Mouse (Mus musculus): ENCODE measurements around the gene Mrps27. TPM values are rescaled to one million over a fixed set of nuclear protein-coding genes. Genes with fewer than 3 reads are reported as not detected.

Gene Mrps27
- polyA plus RNA-seq, 1 experiment from 2014 or later = 52.6 TPM

DNA sequence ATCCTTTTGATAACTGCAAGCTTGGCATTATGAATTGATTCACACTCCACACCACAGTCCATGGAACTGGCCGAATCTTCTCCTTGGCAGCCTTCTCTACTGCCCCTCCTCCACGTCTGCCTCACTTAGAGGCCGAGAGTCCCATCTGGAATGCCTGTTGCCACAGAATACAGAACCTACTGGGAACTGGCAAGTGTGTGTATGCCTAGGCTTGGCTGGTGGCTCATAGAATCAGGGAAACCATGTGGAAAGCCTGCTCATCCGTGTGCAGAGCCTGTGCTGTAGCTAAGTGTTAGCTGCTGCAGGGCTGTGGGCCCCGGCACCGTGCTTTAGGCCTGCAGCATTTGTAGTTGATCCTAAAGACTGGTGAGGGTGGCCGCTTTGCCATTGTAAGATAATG, 52.6 kb downstream of the Mrps27 start:
- Histone ChIP-seq H3K4me1 (peaks cover 38% of the 10 kb centered on the region), H3K4me3 (replicated peaks) (no peak overlapping the region), H3K9ac (no peak overlapping the region), H3K27ac (peak overlapping the region; percentile 37), H3K36me3 (replicated peaks) (0 out of 2 replicates have a peak, but pooled peaks cover 3% of the 10 kb centered on the region), H3K4me2 (0 out of 2 replicates have a peak overlapping the region, but pooled peaks have one; percentile 0), H3K27me3 (no peaks in the 10 kb centered on the region), H3K9me3 (no peaks in the 10 kb centered on the region)
- peak; percentile 91 for ATAC-seq (ENCODE audit: low FRiP score)
- 38% methylated on average over 7 of the region's 7 CpGs for WGBS

DNA sequence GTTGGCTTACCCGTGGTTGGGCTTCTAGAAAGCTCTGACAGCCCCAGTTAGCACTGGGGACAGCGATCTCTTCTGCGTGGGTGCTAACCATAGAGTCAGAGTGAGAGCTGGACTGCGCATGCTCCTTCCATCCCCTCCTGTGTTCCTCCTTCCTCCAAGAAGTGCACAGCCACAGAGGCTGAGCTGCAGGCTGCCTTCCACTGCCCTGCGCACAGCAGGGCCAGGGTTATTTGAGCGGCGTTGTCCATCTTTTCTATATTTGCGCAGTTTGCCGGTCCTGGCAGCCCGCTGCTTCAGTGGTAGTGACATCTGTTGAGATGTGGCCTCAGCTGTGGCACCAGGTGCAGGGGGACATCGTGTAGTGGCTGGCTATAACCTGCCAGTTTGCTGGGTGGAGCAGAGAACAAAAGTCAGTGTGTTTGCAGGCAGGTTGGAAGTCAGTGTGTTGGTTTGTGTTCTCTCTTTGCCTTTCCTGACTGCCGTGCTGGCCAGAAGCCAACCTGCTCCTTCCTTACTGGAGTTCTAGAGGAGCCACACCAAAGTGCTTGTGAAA, 53.6 kb downstream of the Mrps27 start:
- Histone ChIP-seq H3K4me1 (peaks cover 38% of the 10 kb centered on the region), H3K27ac (peak overlapping the region; percentile 37; the same call in 1 of the 2 replicates), H3K4me2 (no peak overlapping the region), H3K9ac (no peak overlapping the region; the same call in 1 of the 2 replicates), H3K27me3 (no peaks in the 10 kb centered on the region), H3K4me3 (replicated peaks) (no peak overlapping the region), H3K9me3 (no peaks in the 10 kb centered on the region), H3K36me3 (replicated peaks) (0 out of 2 replicates have a peak, but pooled peaks cover 3% of the 10 kb centered on the region)
- no peak for ATAC-seq (ENCODE audit: low FRiP score)
- 84% methylated on average over 12 of the region's 12 CpGs for WGBS

DNA sequence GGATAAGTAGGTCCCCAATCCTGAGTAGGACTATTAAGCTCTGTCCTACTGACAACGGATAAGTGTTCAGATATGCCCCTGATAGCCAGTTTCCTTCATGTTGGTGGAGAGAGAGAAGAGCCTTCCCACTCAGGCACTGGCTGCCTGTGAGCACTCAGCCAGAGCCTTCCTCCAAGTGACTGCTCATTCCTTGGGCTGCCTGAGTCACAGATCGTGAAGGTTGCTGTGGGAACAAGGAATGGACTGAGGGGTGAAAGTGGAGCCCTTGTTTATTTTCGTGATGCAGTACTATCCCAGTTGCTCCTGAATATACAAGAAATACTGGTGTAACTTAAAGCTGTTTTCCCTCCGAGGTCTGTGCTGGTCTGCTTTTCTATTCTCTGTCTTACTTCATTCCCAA, 54.8 kb downstream of the Mrps27 start:
- WGBS = 82% methylated on average over 4 of the region's 4 CpGs
- no peaks in the 10 kb centered on the region for H3K9me3 ChIP-seq
- 0 out of 2 replicates have a peak, but pooled peaks cover 3% of the 10 kb centered on the region for H3K36me3 ChIP-seq (replicated peaks)
- H3K27me3 ChIP-seq = no peaks in the 10 kb centered on the region
- no peak overlapping the region for H3K4me2 ChIP-seq
- ATAC-seq (ENCODE audit: low FRiP score) = no peak
- H3K4me3 ChIP-seq (replicated peaks) = no peak overlapping the region
- H3K27ac ChIP-seq = no peak overlapping the region
- H3K4me1 ChIP-seq = peaks cover 38% of the 10 kb centered on the region
- no peak overlapping the region for H3K9ac ChIP-seq

DNA sequence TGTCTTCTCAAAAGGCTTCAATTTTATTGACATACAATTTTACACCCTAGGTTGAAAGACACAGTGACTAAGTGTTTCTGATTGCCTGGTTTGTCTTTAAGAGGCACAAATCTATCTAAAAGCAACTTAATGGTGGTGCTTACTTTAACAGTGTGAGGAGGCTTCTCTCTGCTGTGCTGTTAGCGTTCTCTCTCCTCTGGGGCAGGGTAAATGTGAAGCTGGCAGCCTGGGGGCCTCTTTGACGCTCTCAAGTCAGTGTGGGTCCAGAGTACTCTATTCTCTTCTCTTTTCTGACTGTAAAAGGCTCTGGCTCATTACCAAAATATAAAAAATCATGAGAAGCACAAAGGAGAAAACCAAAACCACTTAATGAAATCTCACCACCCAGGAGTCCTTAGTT, 64.6 kb downstream of the Mrps27 start:
- no peak for ATAC-seq (ENCODE audit: low FRiP score)

DNA sequence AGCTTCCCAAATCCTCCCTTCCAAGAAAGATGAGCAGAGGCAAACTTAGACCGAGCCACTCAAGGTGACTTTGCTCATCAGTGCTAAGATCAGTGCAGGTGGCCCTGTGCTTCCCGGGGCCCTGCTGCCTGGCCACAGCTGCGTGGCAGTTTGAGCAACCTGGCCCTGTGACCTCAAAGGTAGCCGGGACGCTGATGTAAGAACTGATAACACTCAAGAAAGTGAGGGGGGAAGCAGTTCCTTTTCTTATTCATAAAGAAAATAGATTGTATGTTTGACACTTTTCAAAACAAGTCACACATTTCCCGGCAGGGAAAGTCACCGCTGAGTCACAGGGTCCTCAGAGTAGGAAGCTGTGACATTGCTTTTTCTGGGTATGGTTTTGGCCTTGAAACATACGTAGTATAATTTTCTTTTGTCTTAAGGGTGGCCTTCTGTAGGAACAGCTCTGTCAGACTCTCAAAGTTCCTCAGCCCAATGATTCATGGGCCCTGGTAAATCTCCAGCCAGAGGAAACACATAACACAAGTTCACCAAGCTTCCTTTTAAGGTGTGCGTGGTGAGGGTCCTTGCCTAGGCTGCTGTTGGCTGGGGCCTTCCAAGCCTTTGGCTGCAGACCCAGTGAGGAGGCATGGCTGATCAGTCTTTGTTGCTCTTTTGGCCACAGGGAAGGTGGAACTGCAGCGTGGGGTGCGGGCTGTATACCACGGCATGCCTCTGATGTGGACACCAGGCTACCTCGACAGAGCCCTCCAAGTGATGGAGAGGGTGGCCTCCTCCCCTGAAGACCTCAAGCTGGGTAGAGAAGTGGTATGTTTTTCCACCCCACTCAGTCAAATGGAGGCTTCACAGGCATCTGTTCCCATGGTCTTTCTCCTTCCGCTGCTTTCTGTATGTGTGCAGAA, 66.3 kb downstream of the Mrps27 start:
- Histone ChIP-seq H3K36me3 (replicated peaks) (peaks cover 51% of the 10 kb centered on the region), H3K4me1 (peaks cover 38% of the 10 kb centered on the region), H3K27me3 (no peaks in the 10 kb centered on the region), H3K4me3 (replicated peaks) (no peak overlapping the region), H3K9ac (no peak overlapping the region), H3K9me3 (no peaks in the 10 kb centered on the region), H3K4me2 (no peak overlapping the region), H3K27ac (no peak overlapping the region)
- 93% methylated on average over 14 of the region's 14 CpGs for WGBS
- ATAC-seq (ENCODE audit: low FRiP score) = no peak

More for the DNA sequence above, 64.6 kb downstream of the Mrps27 start:
- Histone ChIP-seq H3K9ac (no peak overlapping the region; the same call in 1 of the 2 replicates), H3K4me2 (no peak overlapping the region), H3K36me3 (replicated peaks) (peaks cover 50% of the 10 kb centered on the region), H3K4me1 (peaks cover 30% of the 10 kb centered on the region), H3K27me3 (no peaks in the 10 kb centered on the region), H3K9me3 (no peaks in the 10 kb centered on the region), H3K27ac (0 out of 2 replicates have a peak overlapping the region, but pooled peaks have one; percentile 31), H3K4me3 (replicated peaks) (no peak overlapping the region)
- 44% methylated on average over 2 of the region's 2 CpGs for WGBS

DNA sequence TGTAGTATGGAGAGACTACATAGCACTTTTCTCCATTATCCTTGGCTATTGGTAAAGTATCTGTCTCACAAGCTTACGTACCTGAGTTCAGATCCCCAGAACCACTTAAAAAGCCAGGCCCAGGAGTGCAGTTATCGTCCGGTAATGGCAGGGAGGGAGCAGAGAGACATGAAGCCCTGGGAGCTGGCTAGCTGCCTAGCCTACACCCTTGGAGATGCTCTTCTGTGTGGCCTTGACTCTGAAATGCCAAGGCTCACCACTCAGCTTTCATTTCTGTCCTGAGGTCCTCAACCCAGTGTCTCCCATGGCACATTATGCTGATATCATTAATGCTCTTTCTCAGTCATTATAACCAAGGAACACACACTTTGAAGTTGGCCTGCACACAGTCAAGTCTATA, 67.2 kb downstream of the Mrps27 start:
- Histone ChIP-seq H3K4me1 (peaks cover 38% of the 10 kb centered on the region), H3K9me3 (no peaks in the 10 kb centered on the region), H3K27ac (peak overlapping the region; percentile 66; the same call in 1 of the 2 replicates), H3K36me3 (replicated peaks) (peaks cover 47% of the 10 kb centered on the region), H3K9ac (no peak overlapping the region), H3K27me3 (no peaks in the 10 kb centered on the region), H3K4me3 (replicated peaks) (no peak overlapping the region), H3K4me2 (no peak overlapping the region)
- ATAC-seq (ENCODE audit: low FRiP score) = no peak
- 91% methylated on average over 3 of the region's 3 CpGs for WGBS

DNA sequence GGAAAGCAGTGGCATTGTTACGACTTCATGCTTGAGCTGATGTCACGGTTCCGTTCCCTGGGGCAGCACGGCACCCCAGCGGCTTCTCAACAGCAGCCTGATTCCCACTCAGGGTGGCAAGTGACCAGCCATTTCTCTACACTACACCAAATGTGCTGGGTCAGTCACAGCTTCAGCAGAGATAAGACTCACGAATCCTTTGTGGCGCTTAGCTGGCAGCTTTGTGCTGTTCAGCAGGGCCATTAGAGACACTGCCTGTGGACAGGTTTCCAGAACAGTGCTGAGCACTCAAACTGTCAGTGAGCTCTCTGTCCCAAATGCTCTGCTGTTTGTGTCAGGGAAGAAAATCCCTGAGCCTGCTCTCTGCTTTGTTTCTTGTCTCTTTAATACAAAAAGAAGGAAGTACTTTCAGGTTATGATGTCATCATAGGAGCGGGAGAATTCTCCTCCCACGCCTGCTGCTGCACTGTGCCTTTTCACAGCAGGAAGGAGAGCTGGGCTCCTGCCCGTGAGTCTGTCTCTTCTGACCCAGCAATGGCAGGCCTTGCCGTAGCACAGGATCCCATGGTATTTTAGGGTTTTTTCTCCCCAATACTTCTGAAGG, 68.0 kb downstream of the Mrps27 start:
- 60% methylated on average over 11 of the region's 11 CpGs for WGBS
- no peak overlapping the region for H3K4me3 ChIP-seq (replicated peaks)
- 0 out of 2 replicates have a peak overlapping the region, but pooled peaks have one; percentile 21 for H3K9ac ChIP-seq
- peaks cover 38% of the 10 kb centered on the region for H3K4me1 ChIP-seq
- peaks cover 44% of the 10 kb centered on the region for H3K36me3 ChIP-seq (replicated peaks)
- ATAC-seq (ENCODE audit: low FRiP score) = no peak
- H3K4me2 ChIP-seq = no peak overlapping the region
- no peaks in the 10 kb centered on the region for H3K27me3 ChIP-seq
- no peaks in the 10 kb centered on the region for H3K9me3 ChIP-seq
- H3K27ac ChIP-seq = peak overlapping the region; percentile 66

DNA sequence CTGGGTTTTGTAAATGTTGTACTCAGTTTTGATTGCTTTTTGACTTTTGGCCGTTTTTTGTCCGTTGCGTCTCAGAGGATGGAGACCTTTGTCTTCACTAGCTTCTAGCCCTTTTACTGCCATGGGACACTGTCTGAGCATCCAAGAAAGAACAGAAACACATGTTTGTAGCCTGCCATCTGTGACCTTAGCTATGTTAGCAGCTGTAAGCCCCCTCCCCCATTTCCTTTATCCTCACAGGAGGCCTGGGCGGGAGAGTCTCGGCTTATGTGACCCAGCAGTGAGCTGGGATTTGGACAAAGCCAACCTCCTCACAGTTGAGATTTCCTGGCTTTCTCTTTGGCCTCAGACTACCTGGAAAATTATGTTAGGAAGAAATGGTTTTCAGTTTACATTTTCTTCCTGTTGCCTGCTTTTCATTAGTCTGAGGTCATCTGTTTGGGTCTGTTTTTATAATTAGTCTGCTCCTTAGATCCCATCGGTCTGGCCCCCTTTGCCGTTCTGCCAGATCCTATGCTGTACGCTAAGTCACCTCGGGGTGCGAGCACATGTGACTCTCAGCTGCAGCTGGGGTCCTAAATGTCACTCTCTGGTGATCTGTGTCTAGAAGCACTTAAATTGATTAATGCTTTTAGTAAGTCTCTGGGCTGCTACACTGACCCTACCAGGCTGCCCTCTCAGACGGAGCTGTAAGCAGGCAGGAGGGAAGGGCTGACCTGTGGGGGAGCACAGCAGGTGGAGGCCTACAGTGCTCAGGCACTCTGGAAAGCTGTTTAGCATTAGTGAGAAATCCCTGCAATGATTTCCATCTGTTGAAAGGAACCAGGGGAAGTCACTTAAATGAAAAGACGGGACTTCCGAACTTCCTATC, 69.1 kb downstream of the Mrps27 start:
- 44% methylated on average over 13 of the region's 13 CpGs for WGBS
- no peak overlapping the region for H3K4me3 ChIP-seq (replicated peaks)
- 0 out of 2 replicates have a peak overlapping the region, but pooled peaks have one; percentile 12 for H3K9ac ChIP-seq
- H3K9me3 ChIP-seq = no peaks in the 10 kb centered on the region
- ATAC-seq (ENCODE audit: low FRiP score) = no peak
- H3K36me3 ChIP-seq (replicated peaks) = peaks cover 44% of the 10 kb centered on the region
- peak overlapping the region; percentile 66; the same call in 1 of the 2 replicates for H3K27ac ChIP-seq
- H3K4me2 ChIP-seq = no peak overlapping the region
- H3K27me3 ChIP-seq = no peaks in the 10 kb centered on the region
- H3K4me1 ChIP-seq = peaks cover 36% of the 10 kb centered on the region

DNA sequence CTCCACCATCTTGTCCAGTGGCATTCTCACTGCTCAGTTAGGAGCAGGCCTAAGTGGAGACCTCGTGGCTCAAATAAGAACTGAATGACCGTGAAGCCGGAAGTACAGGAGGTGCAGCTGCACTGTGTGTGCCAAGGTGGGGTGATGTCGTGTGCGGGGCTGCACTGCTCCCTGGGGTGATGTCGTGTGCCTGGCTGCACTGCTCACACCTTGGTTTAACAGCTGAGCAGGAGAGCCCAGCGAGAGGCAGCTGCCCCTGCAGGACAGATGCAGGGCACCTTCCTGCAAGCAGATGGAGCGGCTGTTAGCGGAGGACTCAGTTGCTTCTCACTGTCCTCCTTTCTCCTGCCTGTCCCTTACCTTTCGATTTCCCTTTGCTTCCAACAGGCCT, 69.8 kb downstream of the Mrps27 start:
- peaks cover 30% of the 10 kb centered on the region for H3K4me1 ChIP-seq
- peaks cover 44% of the 10 kb centered on the region for H3K36me3 ChIP-seq (replicated peaks)
- H3K27ac ChIP-seq = no peak overlapping the region; the same call in 1 of the 2 replicates
- H3K9ac ChIP-seq = 0 out of 2 replicates have a peak overlapping the region, but pooled peaks have one; percentile 12
- H3K27me3 ChIP-seq = no peaks in the 10 kb centered on the region
- H3K4me3 ChIP-seq (replicated peaks) = no peak overlapping the region
- 49% methylated on average over 10 of the region's 10 CpGs for WGBS
- H3K9me3 ChIP-seq = no peaks in the 10 kb centered on the region
- no peak for ATAC-seq (ENCODE audit: low FRiP score)
- no peak overlapping the region for H3K4me2 ChIP-seq

DNA sequence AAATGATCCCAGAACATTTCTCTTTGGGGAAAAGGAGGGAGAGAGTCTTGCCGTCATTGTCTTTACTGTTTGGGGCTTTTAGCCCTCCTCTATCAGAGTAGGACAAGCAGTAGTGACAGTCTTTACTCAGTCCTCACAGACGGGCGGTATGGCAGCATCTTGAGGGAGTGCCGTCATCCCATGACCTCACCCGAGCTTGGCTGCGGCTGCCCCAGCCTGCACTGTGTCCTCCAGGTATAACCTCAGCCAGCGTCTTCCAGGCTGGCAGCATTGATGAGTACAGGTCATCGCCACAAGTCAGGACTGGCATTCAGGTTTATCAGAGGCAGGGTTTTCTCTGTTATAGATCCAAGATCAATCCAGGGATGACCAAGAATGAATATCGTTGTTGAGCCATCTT, 72.0 kb downstream of the Mrps27 start:
- no peak overlapping the region for H3K4me3 ChIP-seq (replicated peaks)
- no peak for ATAC-seq (ENCODE audit: low FRiP score)
- H3K27ac ChIP-seq = 0 out of 2 replicates have a peak overlapping the region, but pooled peaks have one; percentile 37
- H3K36me3 ChIP-seq (replicated peaks) = peaks cover 38% of the 10 kb centered on the region
- H3K9ac ChIP-seq = no peak overlapping the region
- peaks cover 30% of the 10 kb centered on the region for H3K4me1 ChIP-seq
- no peak overlapping the region for H3K4me2 ChIP-seq
- no peaks in the 10 kb centered on the region for H3K27me3 ChIP-seq
- WGBS = 85% methylated on average over 9 of the region's 9 CpGs
- H3K9me3 ChIP-seq = no peaks in the 10 kb centered on the region

DNA sequence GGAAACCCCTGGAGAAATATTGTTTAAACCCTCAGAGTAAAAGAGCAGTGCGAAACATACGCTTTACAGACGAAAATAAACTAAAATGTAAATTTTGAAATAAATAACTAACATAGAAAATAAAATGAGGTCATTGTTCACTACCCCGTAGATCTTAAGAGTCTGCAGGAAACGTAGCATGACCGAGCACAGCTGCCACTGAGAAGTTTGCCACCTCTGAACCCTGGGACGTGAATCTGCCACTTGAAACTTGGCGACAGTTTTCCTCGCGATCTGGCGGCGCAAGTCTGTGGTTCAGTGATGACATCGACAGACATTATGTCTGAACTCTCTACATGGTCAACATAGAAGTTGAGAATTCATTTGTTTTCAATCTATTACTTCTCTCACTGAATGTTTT, 79.0 kb downstream of the Mrps27 start:
- Histone ChIP-seq H3K4me3 (replicated peaks) (no peak overlapping the region), H3K9me3 (no peaks in the 10 kb centered on the region), H3K4me2 (no peak overlapping the region), H3K27me3 (no peaks in the 10 kb centered on the region), H3K36me3 (replicated peaks) (peaks cover 72% of the 10 kb centered on the region), H3K9ac (no peak overlapping the region), H3K27ac (no peak overlapping the region), H3K4me1 (no peaks in the 10 kb centered on the region; the same call in 1 of the 2 replicates)
- WGBS = 92% methylated on average over 13 of the region's 13 CpGs
- no peak for ATAC-seq (ENCODE audit: low FRiP score)

Measured in forebrain, embryonic 12.5 days (tissue).